13 mouse cellular contexts compared by ENCODE assay signal in genomic region chr2:152904127-152904643, GRCm38 (mm10). TPM values are rescaled to one million over a fixed set of nuclear protein-coding genes. Genes with fewer than 3 reads are reported as not detected.
A peak's percentile ranks its signal among the peaks of the same experiment; 100 is the strongest.
DNase-seq lines count a peak whose midpoint lies in the region; TF ChIP-seq lines count a peak whose summit lies in the region.
"Had no signal": no experiment of that assay in that cellular context is flagged by ENCODE, and none has a peak within 500 bp of the region (broad histone marks: within the 10 kb centered on the region; RNA-seq: fewer than 3 reads in every experiment).

No protein-coding gene starts in this region.

- TF ChIP-seq POLR2A in bone marrow macrophage, adult 2 months (IDR thresholded peaks at IDR 0.05; ENCODE audit: borderline replicate concordance, low read depth, low read length), result no peak

- peak overlapping the region; percentile 99 for H3K27ac ChIP-seq in gastrocnemius, adult 2 months
- peak overlapping the region; percentile 82 for H3K27ac ChIP-seq in bone marrow macrophage, adult 2 months (ENCODE audit: insufficient read depth, low read depth, low read length)
- H3K27ac ChIP-seq: liver, embryonic 14.5 days; midbrain, embryonic 13.5 days had no signal

- intact Hi-C loops in gastrocnemius, adult 2 months (cut with DNase I), result no loop called here

- peak overlapping the region; percentile 67 for H3K4me3 ChIP-seq in gastrocnemius, adult 2 months
- H3K4me3 ChIP-seq in bone marrow macrophage, adult 2 months (ENCODE audit: insufficient read depth, low read length), result no peak overlapping the region
- H3K4me3 ChIP-seq: midbrain, embryonic 13.5 days had no signal

- peaks cover 47% of the 10 kb centered on the region for H3K4me1 ChIP-seq in bone marrow macrophage, adult 2 months (ENCODE audit: control insufficient read depth, insufficient read depth, low read length)

- peak; percentile 84 for DNase-seq in gastrocnemius, adult 2 months
- DNase-seq in gastrocnemius, postnatal 10 days, result no peak
- peak; percentile 94 for DNase-seq in 416B (ENCODE audit: low read depth)
- peak; percentile 58 for DNase-seq in induced T-regulatory cell, adult 2 months (ENCODE audit: low read depth)
- DNase-seq in embryo, embryonic 9.5 days (ENCODE audit: extremely low spot score), result no peak
- no peak for DNase-seq in ovary, postnatal 14 days (ENCODE audit: low spot score)
- no peak for DNase-seq in adrenal gland, postnatal 10 days
- DNase-seq: cerebellum, adult 18-20 months; kidney, adult 11 months had no signal

- no peak for TF ChIP-seq CTCF in gastrocnemius, adult 2 months (IDR thresholded peaks at IDR 0.05)
- no peak for TF ChIP-seq CTCF in bone marrow macrophage, adult 2 months (IDR thresholded peaks at IDR 0.05; ENCODE audit: low read depth, low read length)

RNA-seq across cellular contexts. Expression of gene Mylk2, which starts 7.0 kb away (rescaled TPM):
- 100 to 1,000 TPM; 445 to 720 TPM for total RNA-seq in gastrocnemius, adult 2 months (2021)
- 100 to 1,000 TPM; 111 to 112 TPM for total RNA-seq in gastrocnemius, postnatal 10 days (2021)
- not detected in 2 replicates for polyA plus RNA-seq in bone marrow macrophage, adult 2 months (2012; ENCODE audit: insufficient read depth, insufficient read length, missing spikeins)
- 1 to 10 TPM; 3.1 to 6.3 TPM for total RNA-seq in adrenal gland, postnatal 10 days (2021)
- total RNA-seq: adrenal gland, adult 18-20 months had no signal
- polyA plus RNA-seq: liver, embryonic 14.5 days had no signal

RNA-seq across cellular contexts. Expression of gene Foxs1, which starts 28.8 kb away (rescaled TPM):
- 1 to 10 TPM; 1.4 to 1.7 TPM for total RNA-seq in gastrocnemius, adult 2 months (2021)
- total RNA-seq in gastrocnemius, postnatal 10 days (2021), result 1 to 10 TPM; 4.6 to 6.5 TPM
- not detected in 2 replicates for polyA plus RNA-seq in bone marrow macrophage, adult 2 months (2012; ENCODE audit: insufficient read depth, insufficient read length, missing spikeins)
- 1 to 10 TPM; 5.4 to 5.7 TPM for total RNA-seq in adrenal gland, postnatal 10 days (2021)

RNA-seq across cellular contexts. Expression of gene Dusp15, which starts 47.3 kb away (rescaled TPM):
- under 1 TPM; 0.45 to 0.61 TPM for total RNA-seq in gastrocnemius, adult 2 months (2021)
- 1 to 10 TPM; 2.5 to 3.1 TPM for total RNA-seq in gastrocnemius, postnatal 10 days (2021)
- polyA plus RNA-seq in bone marrow macrophage, adult 2 months (2012; ENCODE audit: insufficient read depth, insufficient read length, missing spikeins), result not detected in 2 replicates
- 1 to 10 TPM; 3.1 to 4.3 TPM for total RNA-seq in adrenal gland, postnatal 10 days (2021)

RNA-seq across cellular contexts. Expression of gene Tpx2, which starts 56.4 kb away (rescaled TPM):
- total RNA-seq in gastrocnemius, adult 2 months (2021), result 1 to 10 TPM; 1.1 to 1.7 TPM
- total RNA-seq in gastrocnemius, postnatal 10 days (2021), result 10 to 100 TPM; 10.4 to 12.8 TPM
- polyA plus RNA-seq in bone marrow macrophage, adult 2 months (2012; ENCODE audit: insufficient read depth, insufficient read length, missing spikeins), result 35.1 and 38.3 TPM in 2 replicates
- 10 to 100 TPM; 18.4 to 21.4 TPM for total RNA-seq in adrenal gland, postnatal 10 days (2021)

RNA-seq across cellular contexts. Expression of gene Ttll9, which starts 58.1 kb away (rescaled TPM):
- total RNA-seq in gastrocnemius, adult 2 months (2021), result not detected
- not detected for total RNA-seq in gastrocnemius, postnatal 10 days (2021)
- polyA plus RNA-seq in bone marrow macrophage, adult 2 months (2012; ENCODE audit: insufficient read depth, insufficient read length, missing spikeins), result not detected in 2 replicates
- total RNA-seq in adrenal gland, postnatal 10 days (2021), result under 1 TPM; 0.27 to 0.79 TPM

Comparison
In these comparisons a context has a peak if more than half of its experiments do, and no peak if none do; other contexts are left out.
1. DNase-seq: peak in gastrocnemius, adult 2 months (single experiment), 416B (single experiment) and induced T-regulatory cell, adult 2 months (single experiment); none in gastrocnemius, postnatal 10 days (single experiment), embryo, embryonic 9.5 days (single experiment), ovary, postnatal 14 days (single experiment) and adrenal gland, postnatal 10 days (single experiment).
2. RNA of gene Mylk2, which starts 7.0 kb away (total RNA-seq): 445 to 720 TPM in gastrocnemius, adult 2 months and 111 to 112 TPM in gastrocnemius, postnatal 10 days; 3.1 to 6.3 TPM in adrenal gland, postnatal 10 days; every median in the first group is over 10 times any median in the second.